Mouse (Mus musculus) forebrain, embryonic 13.5 days (tissue): ENCODE measurements at regions not wholly inside any gene's neighbourhood (a gene's known extent, or its start where the extent isn't known, plus 50 kb on each side); places are given as distances from the start of the nearest gene placed in this dataset.

Experiments used
- ATAC-seq: fragments of 200-750 bp; cut with Nextera tagmentation; 2 replicates; pipeline ENCODE4 v1.8.0; 2017
- H3K27ac ChIP-seq: fragments of 300-500 bp; sonication (generic); 2 replicates; pipeline ENCODE4 v1.5.1; 2015; ENCODE audit warnings: inconsistent platforms, mild to moderate bottlenecking, moderate library complexity
- H3K27me3 ChIP-seq: fragments of 300-500 bp; sonication (generic); 2 replicates; pipeline ENCODE4 v1.6.1; 2015; ENCODE audit warnings: mild to moderate bottlenecking, inconsistent platforms
- H3K36me3 ChIP-seq: fragments of 300-500 bp; sonication (generic); 2 replicates; pipeline ENCODE4 v1.6.1; 2015; ENCODE audit warnings: mild to moderate bottlenecking, inconsistent platforms; ENCODE audit not compliant: poor library complexity, severe bottlenecking
- H3K4me1 ChIP-seq: fragments of 300-500 bp; sonication (generic); 2 replicates; pipeline ENCODE4 v1.6.1; 2015; ENCODE audit warnings: inconsistent platforms
- H3K4me2 ChIP-seq: fragments of 300-500 bp; sonication (generic); 2 replicates; pipeline ENCODE4 v1.6.1; 2015; ENCODE audit warnings: inconsistent platforms, mild to moderate bottlenecking, moderate library complexity
- H3K4me3 ChIP-seq: fragments of 300-500 bp; sonication (generic); 2 replicates; pipeline ENCODE4 v1.5.1; 2015; ENCODE audit warnings: mild to moderate bottlenecking, inconsistent platforms
- H3K9ac ChIP-seq: fragments of 300-500 bp; sonication (generic); 2 replicates; pipeline ENCODE4 v1.6.1; 2015; ENCODE audit warnings: mild to moderate bottlenecking, inconsistent platforms
- H3K9me3 ChIP-seq: fragments of 300-500 bp; sonication (generic); replicated peaks from 2 replicates; pipeline ENCODE4 v1.6.1; 2016; ENCODE audit warnings: inconsistent platforms
- WGBS: fragments of 180-500 bp; shearing (Covaris S2); methylation state at CpG from one replicate; pipeline ENCODE4 v1.1.7; 2015; 5-methylcytosine and 5-hydroxymethylcytosine counted together

GRCm38 (mm10) chr15:56017561-56017960, 1459.9 kb downstream of the Slc22a22 start:
- H3K9ac ChIP-seq: no peak overlapping the region
- no peak for ATAC-seq
- H3K4me3 ChIP-seq: no peak overlapping the region
- H3K36me3 ChIP-seq: no peaks in the 10 kb centered on the region
- H3K27ac ChIP-seq: no peak overlapping the region
- H3K9me3 ChIP-seq: no peaks in the 10 kb centered on the region
- no peak overlapping the region for H3K4me2 ChIP-seq
- H3K4me1 ChIP-seq: no peaks in the 10 kb centered on the region
- H3K27me3 ChIP-seq: no peaks in the 10 kb centered on the region
- WGBS: 87% methylated on average over 1 of the region's 1 CpGs

- Histone ChIP-seq H3K27me3 (no peaks in the 10 kb centered on the region), H3K4me3 (no peak overlapping the region), H3K9me3 (no peaks in the 10 kb centered on the region), H3K27ac (no peak overlapping the region), H3K4me2 (no peak overlapping the region), H3K4me1 (no peaks in the 10 kb centered on the region), H3K9ac (no peak overlapping the region), H3K36me3 (no peaks in the 10 kb centered on the region)
- no peak for ATAC-seq
- WGBS: 83% methylated on average over 1 of the region's 1 CpGs
These were observed 1461.4 kb downstream of the Slc22a22 start for GRCm38 (mm10) chr15:56016070-56016469.

- Histone ChIP-seq H3K36me3 (no peaks in the 10 kb centered on the region), H3K4me3 (no peak overlapping the region), H3K27ac (no peak overlapping the region), H3K4me1 (no peaks in the 10 kb centered on the region), H3K27me3 (no peaks in the 10 kb centered on the region), H3K9me3 (no peaks in the 10 kb centered on the region), H3K9ac (no peak overlapping the region), H3K4me2 (no peak overlapping the region)
- WGBS: 79% methylated on average over 8 of the region's 8 CpGs
- ATAC-seq: no peak
These were observed 1463.3 kb downstream of the Slc22a22 start for GRCm38 (mm10) chr15:56014059-56014620.

GRCm38 (mm10) chr15:56008603-56009174, 1468.7 kb downstream of the Slc22a22 start:
- no peaks in the 10 kb centered on the region for H3K36me3 ChIP-seq
- ATAC-seq: no peak
- H3K4me2 ChIP-seq: no peak overlapping the region
- no peaks in the 10 kb centered on the region for H3K27me3 ChIP-seq
- no peak overlapping the region for H3K9ac ChIP-seq
- no peak overlapping the region for H3K4me3 ChIP-seq
- H3K4me1 ChIP-seq: no peaks in the 10 kb centered on the region; the same call in 1 of the 2 replicates
- H3K9me3 ChIP-seq: no peaks in the 10 kb centered on the region
- H3K27ac ChIP-seq: no peak overlapping the region
- 59% methylated on average over 5 of the region's 5 CpGs for WGBS

GRCm38 (mm10) chr15:56007376-56007775, 1470.0 kb downstream of the Slc22a22 start:
- Histone ChIP-seq H3K27me3 (no peaks in the 10 kb centered on the region), H3K4me3 (no peak overlapping the region), H3K4me2 (no peak overlapping the region), H3K4me1 (no peaks in the 10 kb centered on the region; the same call in 1 of the 2 replicates), H3K27ac (no peak overlapping the region), H3K36me3 (no peaks in the 10 kb centered on the region), H3K9me3 (no peaks in the 10 kb centered on the region), H3K9ac (no peak overlapping the region)
- no peak for ATAC-seq
- 45% methylated on average over 3 of the region's 3 CpGs for WGBS

GRCm38 (mm10) chr15:56005361-56005760, 1472.1 kb downstream of the Slc22a22 start:
- no peaks in the 10 kb centered on the region for H3K36me3 ChIP-seq
- H3K4me3 ChIP-seq: no peak overlapping the region
- H3K27ac ChIP-seq: no peak overlapping the region
- no peak for ATAC-seq
- no peaks in the 10 kb centered on the region for H3K27me3 ChIP-seq
- H3K9ac ChIP-seq: no peak overlapping the region
- 81% methylated on average over 8 of the region's 8 CpGs for WGBS
- H3K4me1 ChIP-seq: no peaks in the 10 kb centered on the region; the same call in 1 of the 2 replicates
- no peaks in the 10 kb centered on the region for H3K9me3 ChIP-seq
- no peak overlapping the region for H3K4me2 ChIP-seq

GRCm38 (mm10) chr15:56003921-56004320, 1473.5 kb downstream of the Slc22a22 start:
- Histone ChIP-seq H3K36me3 (no peaks in the 10 kb centered on the region), H3K9ac (no peak overlapping the region), H3K4me3 (no peak overlapping the region), H3K27ac (no peak overlapping the region), H3K4me2 (no peak overlapping the region), H3K27me3 (no peaks in the 10 kb centered on the region), H3K9me3 (no peaks in the 10 kb centered on the region), H3K4me1 (no peaks in the 10 kb centered on the region; the same call in 1 of the 2 replicates)
- 87% methylated on average over 3 of the region's 3 CpGs for WGBS
- no peak for ATAC-seq

- Histone ChIP-seq H3K9ac (no peak overlapping the region), H3K4me3 (no peak overlapping the region), H3K27ac (no peak overlapping the region), H3K36me3 (no peaks in the 10 kb centered on the region), H3K9me3 (no peaks in the 10 kb centered on the region), H3K4me1 (no peaks in the 10 kb centered on the region), H3K4me2 (no peak overlapping the region), H3K27me3 (no peaks in the 10 kb centered on the region)
- ATAC-seq: no peak
- WGBS: 89% methylated on average over 4 of the region's 4 CpGs
These were observed 1477.8 kb downstream of the Slc22a22 start for GRCm38 (mm10) chr15:55999605-56000004.

GRCm38 (mm10) chr15:55997977-55998376, 1479.4 kb downstream of the Slc22a22 start:
- Histone ChIP-seq H3K9me3 (no peaks in the 10 kb centered on the region), H3K27ac (no peak overlapping the region), H3K27me3 (no peaks in the 10 kb centered on the region), H3K4me1 (no peaks in the 10 kb centered on the region), H3K4me2 (no peak overlapping the region), H3K4me3 (no peak overlapping the region), H3K36me3 (no peaks in the 10 kb centered on the region), H3K9ac (no peak overlapping the region)
- WGBS: 85% methylated on average over 4 of the region's 4 CpGs
- no peak for ATAC-seq

GRCm38 (mm10) chr15:55994680-55995079, 1482.7 kb downstream of the Slc22a22 start:
- ATAC-seq: no peak
- Histone ChIP-seq H3K4me1 (no peaks in the 10 kb centered on the region), H3K4me2 (no peak overlapping the region), H3K9ac (no peak overlapping the region), H3K36me3 (no peaks in the 10 kb centered on the region), H3K27ac (no peak overlapping the region), H3K4me3 (no peak overlapping the region), H3K27me3 (no peaks in the 10 kb centered on the region), H3K9me3 (no peaks in the 10 kb centered on the region)
- 84% methylated on average over 3 of the region's 3 CpGs for WGBS

- H3K4me3 ChIP-seq: no peak overlapping the region
- no peaks in the 10 kb centered on the region for H3K4me1 ChIP-seq
- no peak overlapping the region for H3K9ac ChIP-seq
- no peak overlapping the region for H3K27ac ChIP-seq
- no peaks in the 10 kb centered on the region for H3K9me3 ChIP-seq
- no peaks in the 10 kb centered on the region for H3K36me3 ChIP-seq
- no peak overlapping the region for H3K4me2 ChIP-seq
- H3K27me3 ChIP-seq: no peaks in the 10 kb centered on the region
- ATAC-seq: no peak
- 74% methylated on average over 14 of the region's 14 CpGs for WGBS
These were observed 1501.6 kb downstream of the Slc22a22 start for GRCm38 (mm10) chr15:55975843-55976242.

GRCm38 (mm10) chr15:55966780-55967179, 1510.6 kb downstream of the Slc22a22 start:
- H3K27ac ChIP-seq: no peak overlapping the region
- 40% methylated on average over 2 of the region's 2 CpGs for WGBS

GRCm38 (mm10) chr15:55965296-55965695, 1512.1 kb downstream of the Slc22a22 start:
- H3K4me2 ChIP-seq: no peak overlapping the region
- WGBS: 70% methylated on average over 7 of the region's 7 CpGs

More at GRCm38 (mm10) chr15:55966780-55967179, 1510.6 kb downstream of the Slc22a22 start:
- no peak for ATAC-seq
- Histone ChIP-seq H3K4me1 (no peaks in the 10 kb centered on the region), H3K4me3 (no peak overlapping the region), H3K27me3 (no peaks in the 10 kb centered on the region), H3K4me2 (no peak overlapping the region), H3K9ac (no peak overlapping the region), H3K9me3 (no peaks in the 10 kb centered on the region), H3K36me3 (no peaks in the 10 kb centered on the region)

More at GRCm38 (mm10) chr15:55965296-55965695, 1512.1 kb downstream of the Slc22a22 start:
- ATAC-seq: no peak
- no peaks in the 10 kb centered on the region for H3K27me3 ChIP-seq
- H3K27ac ChIP-seq: no peak overlapping the region
- H3K4me1 ChIP-seq: no peaks in the 10 kb centered on the region
- no peaks in the 10 kb centered on the region for H3K9me3 ChIP-seq
- no peak overlapping the region for H3K9ac ChIP-seq
- no peaks in the 10 kb centered on the region for H3K36me3 ChIP-seq
- no peak overlapping the region for H3K4me3 ChIP-seq
